Mouse (Mus musculus) embryonic stem cell, embryonic (primary cell): ENCODE measurements at regions not wholly inside any gene's neighbourhood (a gene's known extent, or its start where the extent isn't known, plus 50 kb on each side); places are given as distances from the start of the nearest gene placed in this dataset.
"Not testable (repeated sequence)": the region's sequence is repeated elsewhere in the genome, so short reads cannot be mapped to it uniquely, and the experiment has no call there.

ENCODE experiments used
- CTCF ChIA-PET, 4 experiments: fragments of 300-600 bp in 2 of 4; fragments of 350-600 bp in 2 of 4; sonication (Branson Sonifier 250); formaldehyde crosslinking; loops; one replicate each; lab custom pipeline; 2022; ENCODE audit warnings: inconsistent platforms in 2 of 4; lab: Charles Lee
- POLR2A ChIA-PET, 4 experiments: fragments of 300-600 bp in 2 of 4; fragments of 350-600 bp in 2 of 4; sonication (Branson Sonifier 250); formaldehyde crosslinking; loops; one replicate each; lab custom pipeline; 2022; ENCODE audit warnings: antibody characterized with exemption in 4 of 4, inconsistent platforms in 1 of 4; lab: Charles Lee

DNA sequence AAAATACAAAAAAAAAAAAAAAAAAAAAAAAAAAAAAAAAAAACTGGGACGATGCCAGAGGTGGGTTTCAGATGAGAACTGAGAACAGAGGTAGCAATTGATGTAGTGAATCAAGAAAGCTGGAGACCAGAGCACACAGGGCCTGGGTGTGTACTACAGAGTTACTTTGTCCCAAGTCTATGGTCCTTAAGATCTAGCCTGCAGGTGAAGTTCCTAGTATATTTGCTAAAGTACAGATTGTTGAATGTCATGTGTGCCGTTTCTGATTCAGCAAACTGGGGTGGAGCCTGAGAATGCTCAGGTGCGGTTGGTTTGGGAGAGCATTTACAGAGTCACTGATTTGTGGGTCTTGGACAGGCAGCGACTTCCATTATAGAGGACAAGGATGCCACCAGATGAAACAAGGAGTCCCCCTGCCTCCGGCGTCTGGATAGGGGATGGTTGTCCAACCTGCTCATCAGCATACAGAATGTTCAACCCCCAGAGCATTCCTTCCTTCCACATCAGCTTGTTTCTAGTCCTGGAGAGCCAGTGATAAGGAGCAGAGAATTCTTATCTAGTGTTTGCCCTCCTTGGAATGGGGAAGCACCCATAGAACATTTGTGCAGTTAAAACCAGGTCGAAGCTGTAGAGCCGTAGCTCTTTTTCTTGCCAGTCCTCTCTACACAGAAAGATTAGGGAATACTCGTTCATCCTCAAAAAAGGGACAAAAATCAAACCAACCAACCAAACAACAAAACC, 122.5 kb upstream of the Ttc29 start:
- CTCF ChIA-PET = interaction anchor here in 1 of 4 experiments (0.6 kb wide), 1 partner anchor 228 kb away, joined by 3 read pairs; no protein-coding TSS in a partner anchor

DNA sequence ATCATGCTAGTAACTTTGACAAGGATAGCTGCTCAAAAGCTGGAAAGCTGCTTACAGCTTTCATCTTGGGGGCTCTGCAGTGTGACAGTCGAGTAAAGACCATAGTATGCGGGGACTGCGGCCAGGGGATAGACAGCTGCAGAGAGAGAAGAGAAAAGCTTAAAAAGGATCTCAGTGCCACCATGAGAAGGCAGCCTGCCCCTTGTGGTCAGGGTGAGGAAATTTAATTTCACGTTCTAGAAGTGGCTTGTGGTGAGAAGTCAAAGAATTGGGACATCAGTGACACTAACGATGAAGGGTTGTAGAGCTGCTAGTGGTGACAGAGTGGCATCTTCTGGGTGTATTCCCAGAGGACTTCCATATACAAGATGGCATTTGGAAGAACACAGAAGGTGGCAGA, 116.7 kb upstream of the Ttc29 start:
- CTCF ChIA-PET = interaction anchor here in 2 of 4 experiments (0.8 to 1.1 kb wide), 4 partner anchors 28 to 38 kb away, joined by 3 to 5 read pairs (median 4); no protein-coding TSS in a partner anchor
- POLR2A ChIA-PET = interaction anchor here in 3 of 4 experiments (0.6 to 5.6 kb wide), 9 partner anchors 14 to 383 kb away, joined by 3 to 83 read pairs (median 5); no protein-coding TSS in a partner anchor

More for the DNA sequence above, 122.5 kb upstream of the Ttc29 start:
- POLR2A ChIA-PET = interaction anchor here in 1 of 4 experiments (0.6 to 0.8 kb wide), 3 partner anchors 9 to 591 kb away, joined by 3 to 6 read pairs (median 5); no protein-coding TSS in a partner anchor

DNA sequence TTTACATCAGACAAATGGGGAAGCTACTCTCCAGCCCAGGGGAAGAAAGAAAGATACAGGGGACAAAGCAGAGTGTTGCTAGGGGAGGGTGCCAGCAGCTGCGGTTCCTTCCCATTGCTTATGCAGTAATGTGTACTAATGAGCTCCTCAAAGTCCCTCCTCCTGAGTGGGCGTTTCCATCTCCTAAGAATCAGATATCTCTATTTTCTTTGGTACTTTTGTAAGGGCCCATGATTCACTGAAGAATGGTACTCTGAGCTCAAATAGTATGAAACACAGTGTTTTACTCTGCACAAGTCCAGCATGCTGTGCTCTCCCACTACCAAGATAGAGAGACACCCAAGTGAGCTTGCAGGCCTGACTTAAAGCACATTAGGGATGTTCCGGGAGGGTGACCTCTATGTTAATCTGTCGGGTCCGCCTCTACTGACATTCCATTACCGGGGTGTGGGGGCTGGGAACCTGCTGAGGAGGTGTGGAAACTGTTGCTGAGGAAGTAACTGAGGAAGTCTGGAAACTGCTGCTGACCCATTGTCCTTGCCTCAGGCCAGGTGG, 114.8 kb upstream of the Ttc29 start:
- POLR2A ChIA-PET = interaction anchor here (0.6 to 5.6 kb wide), 50 partner anchors 8 to 1461 kb away, joined by 3 to 83 read pairs (median 4); no protein-coding TSS in a partner anchor
- CTCF ChIA-PET = interaction anchor here in 3 of 4 experiments (0.5 to 2.1 kb wide), 9 partner anchors 9 to 106 kb away, joined by 3 to 8 read pairs (median 5); no protein-coding TSS in a partner anchor

DNA sequence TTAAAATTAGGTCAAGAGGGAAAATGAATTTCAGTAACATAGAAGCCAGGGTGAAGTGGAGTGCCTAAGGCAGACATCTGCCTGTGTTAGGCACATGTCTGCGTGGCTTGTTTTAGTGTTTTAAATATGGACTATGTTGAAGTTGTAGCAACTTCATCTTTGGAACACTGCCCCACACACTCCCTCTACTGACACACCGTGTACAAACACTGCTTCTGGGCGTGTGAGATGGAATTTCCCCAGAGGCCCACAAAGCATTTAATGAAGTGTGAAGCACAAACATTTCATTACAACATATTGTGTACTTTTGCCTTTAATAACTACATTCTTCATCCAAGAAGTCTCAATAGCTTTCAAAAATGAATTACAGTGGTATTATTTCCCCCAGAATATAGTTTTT, 114.0 kb upstream of the Ttc29 start:
- ChIA-PET CTCF (interaction anchor here in 1 of 4 experiments (2.1 kb wide), 1 partner anchor 25 kb away, joined by 7 read pairs; no protein-coding TSS in a partner anchor), POLR2A (interaction anchor here in 3 of 4 experiments (0.5 to 5.6 kb wide), 14 partner anchors 9 to 1460 kb away, joined by 3 to 83 read pairs (median 6); no protein-coding TSS in a partner anchor)

DNA sequence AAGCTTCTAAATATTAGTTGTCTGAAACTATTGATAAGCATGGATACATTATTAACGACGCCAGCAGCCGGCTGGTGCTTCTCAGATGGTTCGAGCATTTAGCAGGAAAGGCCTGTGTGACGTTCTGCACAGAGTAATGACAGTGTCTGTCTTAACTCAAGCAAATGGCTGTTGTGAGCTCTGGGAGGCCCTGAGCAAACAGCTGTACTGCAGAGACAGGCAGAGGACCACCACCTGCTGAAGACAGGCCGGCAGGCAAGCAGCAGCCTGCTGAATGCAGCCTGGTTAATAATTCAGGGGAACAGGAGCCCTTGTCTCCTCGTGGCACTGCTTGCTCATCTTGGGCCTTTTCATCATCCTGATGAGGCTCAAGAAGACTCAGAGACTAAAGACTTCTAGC, 105.8 kb upstream of the Ttc29 start:
- ChIA-PET POLR2A (interaction anchor here in 2 of 4 experiments (1.2 to 1.8 kb wide), 2 partner anchors 9 to 15 kb away, joined by 5 to 6 read pairs; no protein-coding TSS in a partner anchor), CTCF (interaction anchor here in 2 of 4 experiments (1.2 to 1.4 kb wide), 3 partner anchors 9 to 17 kb away, joined by 3 to 4 read pairs (median 4); no protein-coding TSS in a partner anchor)

DNA sequence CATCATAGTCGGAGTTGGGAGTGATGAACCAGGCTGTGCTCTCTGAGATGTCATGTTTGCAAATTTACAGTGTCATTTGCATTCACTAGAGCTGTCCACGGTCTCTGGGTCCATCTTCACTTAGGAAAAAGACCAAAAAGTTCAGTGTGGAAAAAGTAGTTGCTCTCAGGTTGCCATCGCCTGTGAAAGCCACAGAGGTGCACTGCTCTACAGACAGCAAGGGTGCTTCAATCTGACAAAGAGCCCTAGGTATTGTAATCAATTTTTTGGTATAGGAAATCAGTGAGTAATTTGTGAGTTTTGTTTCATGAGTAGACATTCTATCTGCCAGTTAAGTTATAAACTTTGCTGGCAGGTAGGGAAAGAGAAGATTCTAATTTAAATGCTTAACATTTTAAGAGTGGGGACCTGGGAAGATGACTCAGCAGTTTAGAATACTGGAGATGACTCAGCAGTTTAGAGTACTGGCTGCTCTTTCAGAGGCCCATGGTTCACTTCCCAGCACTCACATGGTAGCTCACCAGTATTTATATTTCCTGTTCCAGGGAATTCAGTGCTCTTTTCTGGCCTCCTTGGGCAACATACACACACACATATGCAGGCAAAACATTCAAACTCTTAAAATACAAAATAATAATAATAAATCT, 103.0 kb upstream of the Ttc29 start:
- CTCF ChIA-PET = interaction anchor here in 3 of 4 experiments (0.7 to 1.6 kb wide), 6 partner anchors 12 to 924 kb away, joined by 3 to 5 read pairs (median 4); no protein-coding TSS in a partner anchor
- POLR2A ChIA-PET = interaction anchor here (0.7 to 2.6 kb wide), 12 partner anchors 9 to 42 kb away, joined by 3 to 8 read pairs (median 4); no protein-coding TSS in a partner anchor

DNA sequence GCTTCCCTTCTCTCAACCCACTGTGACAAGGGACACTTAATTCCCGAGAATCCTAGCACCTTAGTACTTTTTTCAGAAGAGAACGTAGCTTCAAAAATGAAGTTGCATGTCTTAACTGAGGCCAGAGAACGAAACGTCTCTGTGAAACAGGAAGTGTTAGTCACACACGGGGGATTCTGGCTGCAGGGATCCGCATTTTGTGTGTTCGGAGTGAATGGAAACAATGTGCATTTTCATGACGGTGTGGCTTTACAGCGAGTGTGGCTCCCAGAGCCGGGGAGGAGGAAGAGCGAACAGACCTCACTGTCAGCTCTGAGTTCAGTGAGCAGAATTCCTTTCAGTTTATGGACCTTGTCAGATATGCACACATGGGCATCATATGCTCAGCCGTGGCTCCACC, 100.0 kb upstream of the Ttc29 start:
- ChIA-PET POLR2A (interaction anchor here in 2 of 4 experiments (0.6 to 2.2 kb wide), 4 partner anchors 15 to 45 kb away, joined by 3 to 7 read pairs (median 4); no protein-coding TSS in a partner anchor), CTCF (no interaction called here)

DNA sequence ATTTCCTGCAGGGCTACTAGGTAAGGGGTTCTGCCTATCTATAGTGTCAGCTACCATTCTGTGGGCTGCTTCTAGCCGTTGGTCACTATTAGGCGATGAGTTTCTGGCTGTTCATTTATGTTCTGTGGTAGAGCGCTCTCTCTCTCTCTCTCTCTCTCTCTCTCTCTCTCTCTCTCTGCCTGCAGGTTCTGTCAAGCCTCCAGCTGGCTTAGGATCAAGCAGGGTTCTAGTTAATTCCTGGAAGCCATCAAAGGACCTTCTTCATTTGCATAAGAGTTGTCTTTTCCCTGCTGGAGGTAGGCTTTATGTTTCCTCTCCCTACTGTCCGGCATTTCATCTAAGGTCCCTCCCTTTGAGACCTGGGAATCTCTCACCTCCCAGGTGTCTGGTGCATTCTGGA, 98.6 kb upstream of the Ttc29 start:
- ChIA-PET CTCF (interaction anchor here (0.6 to 1.7 kb wide), 4 partner anchors 8 to 519 kb away, joined by 3 to 9 read pairs (median 7); no protein-coding TSS in a partner anchor), POLR2A (interaction anchor here (0.5 to 2.2 kb wide), 14 partner anchors 10 to 155 kb away, joined by 3 to 8 read pairs (median 4); no protein-coding TSS in a partner anchor)

DNA sequence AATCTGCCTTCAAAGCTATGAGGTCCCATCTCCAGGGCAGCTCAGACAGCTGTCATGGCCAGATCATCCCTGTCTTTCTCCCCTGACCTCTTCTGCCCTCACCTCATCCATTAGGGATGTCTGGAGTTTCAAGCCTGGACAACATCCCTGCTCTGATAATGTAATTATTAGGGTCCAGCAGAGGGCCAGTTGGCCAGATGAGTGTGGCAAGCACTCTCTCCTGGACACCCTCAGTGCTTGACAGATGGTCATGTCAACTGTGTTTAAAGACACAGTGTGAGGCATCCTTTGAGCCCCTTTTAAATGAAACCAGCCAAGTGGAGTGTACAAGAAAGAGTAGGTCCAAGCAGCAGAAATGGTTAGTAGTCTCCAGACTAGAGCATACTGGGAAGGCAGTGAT, 95.9 kb upstream of the Ttc29 start:
- POLR2A ChIA-PET = interaction anchor here in 2 of 4 experiments (0.8 to 0.9 kb wide), 2 partner anchors 19 to 42 kb away, joined by 3 read pairs; no protein-coding TSS in a partner anchor

DNA sequence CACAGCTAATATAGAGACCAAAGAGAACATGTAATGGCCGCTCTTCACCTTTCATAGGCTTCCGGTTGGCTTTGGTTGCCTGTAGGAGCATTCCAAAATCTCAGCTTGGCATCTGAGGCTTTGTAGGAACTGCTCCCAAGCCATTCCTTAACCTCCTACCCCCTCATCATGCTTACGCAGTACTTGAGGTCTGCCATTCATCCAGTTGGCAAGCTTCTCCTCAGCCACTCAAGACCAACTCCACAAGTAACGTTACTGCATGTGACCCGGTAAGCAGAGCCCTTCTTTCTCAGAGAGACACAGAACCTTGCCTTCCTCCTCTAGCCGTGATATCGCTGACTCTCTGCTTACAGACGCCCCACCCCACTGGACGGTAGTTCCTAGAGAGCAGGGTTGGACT, 94.6 kb upstream of the Ttc29 start:
- ChIA-PET CTCF (interaction anchor here in 1 of 4 experiments (1.0 kb wide), 1 partner anchor 56 kb away, joined by 3 read pairs; no protein-coding TSS in a partner anchor), POLR2A (interaction anchor here in 1 of 4 experiments (1.4 kb wide), 1 partner anchor 50 kb away, joined by 4 read pairs; no protein-coding TSS in a partner anchor)

More for the DNA sequence above, 95.9 kb upstream of the Ttc29 start:
- CTCF ChIA-PET = no interaction called here

DNA sequence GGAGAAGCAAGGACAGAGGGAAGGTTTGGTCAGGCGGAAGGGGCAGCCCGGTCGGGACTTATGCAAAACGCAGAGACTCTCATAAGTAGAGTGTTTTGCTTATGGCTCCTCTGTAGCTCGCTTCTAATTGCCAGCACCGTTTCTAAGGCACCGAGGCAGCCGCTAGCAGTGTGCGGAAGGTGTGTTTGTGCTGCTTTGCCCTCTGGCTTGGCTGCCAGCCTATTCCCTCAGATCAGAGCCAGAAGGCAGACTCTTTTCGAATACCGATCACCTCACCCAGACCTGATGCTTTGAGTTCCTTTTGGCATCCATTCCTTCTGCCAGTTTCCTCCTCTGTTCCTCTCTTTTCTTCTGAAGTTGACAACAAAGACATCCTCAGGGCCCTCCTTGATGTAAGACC, 93.4 kb upstream of the Ttc29 start:
- ChIA-PET POLR2A (interaction anchor here in 3 of 4 experiments (1.6 to 3.1 kb wide), 4 partner anchors 22 to 51 kb away, joined by 6 to 13 read pairs (median 6); no protein-coding TSS in a partner anchor), CTCF (interaction anchor here in 1 of 4 experiments (1.3 kb wide), 1 partner anchor 58 kb away, joined by 3 read pairs; no protein-coding TSS in a partner anchor)

DNA sequence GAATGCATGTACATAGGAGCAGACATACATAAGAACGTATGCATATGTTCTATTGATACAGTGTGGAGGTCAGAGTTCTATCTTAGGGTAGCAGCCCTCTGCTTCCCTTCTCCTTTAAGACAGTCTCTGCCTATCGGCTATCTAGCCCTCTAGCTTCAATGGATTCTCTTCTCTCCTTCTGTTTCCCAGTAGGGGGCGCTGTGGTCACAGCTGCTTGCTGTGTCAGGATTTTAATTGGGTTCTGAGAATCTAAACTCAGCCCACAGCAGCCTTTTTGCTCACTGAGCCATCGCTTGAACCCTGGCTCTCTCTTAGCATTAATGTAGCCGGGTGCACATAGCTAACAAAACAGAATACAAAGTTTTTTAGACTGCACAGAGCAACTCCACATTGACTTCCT, 88.8 kb upstream of the Ttc29 start:
- ChIA-PET POLR2A (interaction anchor here in 2 of 4 experiments (0.6 to 1.3 kb wide), 5 partner anchors 10 to 62 kb away, joined by 3 to 5 read pairs (median 4); no protein-coding TSS in a partner anchor), CTCF (interaction anchor here (0.6 to 2.0 kb wide), 35 partner anchors 8 to 302 kb away, joined by 3 to 15 read pairs (median 5); partner anchors contain the start of gene Ttc29 (in 1 of the 4))

DNA sequence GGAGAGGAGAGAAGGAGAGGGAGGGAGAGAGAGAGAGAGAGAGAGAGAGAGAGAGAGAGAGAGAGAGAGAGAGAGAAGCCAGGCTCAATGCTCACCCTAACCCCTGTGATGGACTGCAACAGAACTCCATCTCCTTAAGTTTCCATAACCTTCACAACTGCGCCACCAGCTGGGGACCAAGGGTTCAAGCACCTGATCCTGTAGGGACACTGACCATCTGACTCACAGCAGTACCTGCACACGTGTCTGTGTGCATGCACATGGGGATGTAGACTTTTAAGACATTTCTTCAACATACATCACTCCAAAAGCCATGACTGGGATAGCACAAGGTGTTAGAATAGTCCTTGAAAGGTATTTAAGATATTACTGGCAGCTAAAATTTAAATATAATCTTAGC, 85.2 kb upstream of the Ttc29 start:
- ChIA-PET CTCF (interaction anchor here in 3 of 4 experiments (0.6 to 2.4 kb wide), 10 partner anchors 52 to 263 kb away, joined by 3 to 15 read pairs (median 4); no protein-coding TSS in a partner anchor), POLR2A (interaction anchor here in 3 of 4 experiments (0.6 to 1.0 kb wide), 3 partner anchors 13 to 276 kb away, joined by 4 to 6 read pairs (median 4); no protein-coding TSS in a partner anchor)

DNA sequence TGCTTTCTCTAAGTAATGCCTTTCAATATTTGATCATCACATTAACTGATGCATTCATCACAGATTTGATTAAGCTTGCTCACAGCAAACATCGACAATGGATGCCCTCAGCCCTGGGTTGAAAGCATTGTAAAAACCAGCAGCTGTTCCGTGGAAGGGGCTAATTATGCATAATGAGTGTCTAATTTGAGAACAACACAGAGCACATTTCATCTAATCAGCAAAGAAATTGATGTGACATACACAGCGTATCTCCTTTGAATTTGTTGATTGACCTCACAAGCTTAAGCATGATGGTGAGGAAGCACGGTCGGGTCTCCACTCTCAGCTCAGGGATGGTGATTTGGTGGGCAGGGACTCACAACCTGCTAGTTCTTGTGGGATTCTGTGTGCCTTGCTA, 84.0 kb upstream of the Ttc29 start:
- ChIA-PET POLR2A (interaction anchor here in 2 of 4 experiments (0.9 to 1.6 kb wide), 2 partner anchors 20 to 61 kb away, joined by 3 to 4 read pairs; no protein-coding TSS in a partner anchor), CTCF (interaction anchor here in 2 of 4 experiments (0.8 to 2.4 kb wide), 3 partner anchors 67 to 125 kb away, joined by 3 to 15 read pairs (median 3); no protein-coding TSS in a partner anchor)

DNA sequence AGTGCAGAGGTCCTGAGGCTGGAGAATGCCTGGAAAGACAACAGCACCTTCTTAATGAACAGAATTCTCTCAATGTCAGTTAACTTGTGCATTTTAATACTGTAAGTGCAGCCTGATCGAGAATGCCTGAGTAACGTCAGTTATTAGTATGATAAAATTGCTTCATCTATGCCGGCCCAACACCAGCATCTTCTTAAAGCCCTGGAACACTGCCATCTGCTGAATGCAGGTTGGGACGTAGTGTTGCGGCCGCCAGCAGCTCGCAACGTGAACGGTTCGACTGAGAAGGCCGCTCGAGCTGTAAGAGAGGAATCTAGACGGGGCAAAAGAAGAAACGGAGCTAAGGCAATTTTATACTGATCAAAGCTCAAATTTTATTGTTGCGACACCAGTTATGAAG, 73.6 kb upstream of the Ttc29 start:
- POLR2A ChIA-PET = interaction anchor here in 3 of 4 experiments (1.2 to 3.8 kb wide), 7 partner anchors 9 to 71 kb away, joined by 3 to 24 read pairs (median 10); no protein-coding TSS in a partner anchor

DNA sequence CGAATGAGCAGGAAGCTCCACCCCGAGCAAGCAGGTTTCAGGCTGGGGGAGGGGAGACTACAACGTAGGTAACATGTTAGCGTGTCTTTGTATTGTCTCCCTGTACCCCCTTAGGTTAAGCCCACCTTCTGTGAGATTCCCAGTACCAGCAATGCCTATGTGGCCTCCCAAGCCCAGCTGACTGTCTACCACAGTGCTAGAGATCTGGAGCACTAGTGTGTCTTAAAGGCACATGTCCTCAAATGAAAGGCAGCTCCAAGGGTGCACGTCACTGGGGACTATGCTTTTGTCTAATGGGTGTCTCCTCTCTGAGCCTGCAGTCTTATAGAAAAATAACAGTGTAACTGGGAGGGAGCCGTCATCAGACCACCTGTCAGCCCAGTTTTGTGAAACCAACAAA, 65.9 kb upstream of the Ttc29 start:
- ChIA-PET CTCF (no interaction called here), POLR2A (interaction anchor here in 2 of 4 experiments (0.6 to 3.4 kb wide), 11 partner anchors 8 to 615 kb away, joined by 3 to 25 read pairs (median 5); no protein-coding TSS in a partner anchor)

More for the DNA sequence above, 73.6 kb upstream of the Ttc29 start:
- CTCF ChIA-PET = not testable (repeated sequence)

DNA sequence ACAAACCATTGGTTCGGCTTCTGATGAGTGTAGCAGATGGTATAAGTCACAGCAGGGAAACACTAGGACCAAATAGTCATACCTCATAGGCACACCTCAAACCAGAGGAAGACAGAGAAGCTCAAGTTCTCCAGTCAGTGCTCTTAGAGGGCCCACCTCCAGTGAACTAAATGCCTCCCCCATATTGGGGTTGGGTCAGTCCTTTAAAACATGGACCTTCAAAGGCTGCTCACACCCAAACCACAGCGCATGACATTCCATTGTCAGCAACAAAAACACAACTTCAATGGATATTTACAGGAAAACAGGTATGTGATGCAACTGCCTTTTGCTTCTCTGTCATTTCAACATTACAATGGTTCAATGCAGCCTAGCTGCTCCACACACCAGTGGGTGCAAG, 65.1 kb upstream of the Ttc29 start:
- POLR2A ChIA-PET = interaction anchor here in 2 of 4 experiments (0.5 to 3.4 kb wide), 13 partner anchors 8 to 86 kb away, joined by 3 to 25 read pairs (median 5); no protein-coding TSS in a partner anchor

More for the DNA sequence above, 65.1 kb upstream of the Ttc29 start:
- CTCF ChIA-PET = no interaction called here
